Mouse (Mus musculus): ENCODE measurements at regions not wholly inside any gene's neighbourhood (a gene's known extent, or its start where the extent isn't known, plus 50 kb on each side); places are given as distances from the start of the nearest gene placed in this dataset.

- Histone ChIP-seq H3K27me3 (no peaks in the 10 kb centered on the region), H3K4me1 (no peaks in the 10 kb centered on the region), H3K9ac (no peak overlapping the region), H3K9me3 (replicated peaks) (no peaks in the 10 kb centered on the region), H3K4me2 (no peak overlapping the region), H3K27ac (no peak overlapping the region), H3K4me3 (no peak overlapping the region), H3K36me3 (ENCODE audit: poor library complexity, severe bottlenecking) (no peaks in the 10 kb centered on the region)
- 55% methylated on average over 1 of the region's 1 CpGs for WGBS
- ATAC-seq: no peak
Measured at GRCm38 (mm10) chr16:52818976-52819375, 365.1 kb upstream of the Alcam start.

GRCm38 (mm10) chr16:52811219-52811618 lies 357.3 kb upstream of the Alcam start:
- H3K4me1 ChIP-seq: no peaks in the 10 kb centered on the region
- no peaks in the 10 kb centered on the region for H3K27me3 ChIP-seq
- H3K9ac ChIP-seq: no peak overlapping the region
- no peak overlapping the region for H3K4me3 ChIP-seq
- no peaks in the 10 kb centered on the region for H3K9me3 ChIP-seq (replicated peaks)
- WGBS: 72% methylated on average over 3 of the region's 3 CpGs
- H3K4me2 ChIP-seq: no peak overlapping the region
- no peaks in the 10 kb centered on the region for H3K36me3 ChIP-seq (ENCODE audit: poor library complexity, severe bottlenecking)
- H3K27ac ChIP-seq: no peak overlapping the region
- peak; percentile 57; the same call in 1 of the 2 replicates for ATAC-seq

GRCm38 (mm10) chr16:52804365-52804764 lies 350.5 kb upstream of the Alcam start:
- Histone ChIP-seq H3K4me2 (no peak overlapping the region), H3K36me3 (ENCODE audit: poor library complexity, severe bottlenecking) (no peaks in the 10 kb centered on the region), H3K9me3 (replicated peaks) (no peaks in the 10 kb centered on the region)

GRCm38 (mm10) chr16:52799715-52800392 lies 346.0 kb upstream of the Alcam start:
- peak; percentile 55; the same call in 1 of the 2 replicates for ATAC-seq
- H3K27me3 ChIP-seq: no peaks in the 10 kb centered on the region
- H3K36me3 ChIP-seq (ENCODE audit: poor library complexity, severe bottlenecking): no peaks in the 10 kb centered on the region
- H3K27ac ChIP-seq: no peak overlapping the region
- H3K4me1 ChIP-seq: no peaks in the 10 kb centered on the region
- H3K9me3 ChIP-seq (replicated peaks): no peaks in the 10 kb centered on the region
- H3K9ac ChIP-seq: no peak overlapping the region
- H3K4me3 ChIP-seq: no peak overlapping the region
- 46% methylated on average over 4 of the region's 4 CpGs for WGBS
- H3K4me2 ChIP-seq: no peak overlapping the region

More at GRCm38 (mm10) chr16:52804365-52804764, 350.5 kb upstream of the Alcam start:
- Histone ChIP-seq H3K4me3 (no peak overlapping the region), H3K4me1 (no peaks in the 10 kb centered on the region), H3K9ac (no peak overlapping the region), H3K27ac (no peak overlapping the region), H3K27me3 (no peaks in the 10 kb centered on the region)
- no peak for ATAC-seq

GRCm38 (mm10) chr16:52795184-52795583 lies 341.3 kb upstream of the Alcam start:
- H3K36me3 ChIP-seq (ENCODE audit: poor library complexity, severe bottlenecking): no peaks in the 10 kb centered on the region
- no peaks in the 10 kb centered on the region for H3K27me3 ChIP-seq
- H3K4me1 ChIP-seq: no peaks in the 10 kb centered on the region
- no peak overlapping the region for H3K9ac ChIP-seq
- no peak overlapping the region for H3K27ac ChIP-seq
- H3K9me3 ChIP-seq (replicated peaks): no peaks in the 10 kb centered on the region
- no peak overlapping the region for H3K4me3 ChIP-seq
- ATAC-seq: peak; percentile 27; the same call in 1 of the 2 replicates
- WGBS: 85% methylated on average over 1 of the region's 1 CpGs
- H3K4me2 ChIP-seq: no peak overlapping the region

GRCm38 (mm10) chr16:52789946-52790345 lies 336.1 kb upstream of the Alcam start:
- Histone ChIP-seq H3K27ac (no peak overlapping the region), H3K4me3 (no peak overlapping the region), H3K9ac (no peak overlapping the region), H3K4me1 (no peaks in the 10 kb centered on the region), H3K27me3 (no peaks in the 10 kb centered on the region), H3K9me3 (replicated peaks) (no peaks in the 10 kb centered on the region), H3K36me3 (ENCODE audit: poor library complexity, severe bottlenecking) (no peaks in the 10 kb centered on the region), H3K4me2 (no peak overlapping the region)
- ATAC-seq: peak; percentile 72; the same call in 1 of the 2 replicates
- 47% methylated on average over 1 of the region's 1 CpGs for WGBS

GRCm38 (mm10) chr16:52747744-52748143 lies 293.9 kb upstream of the Alcam start:
- no peaks in the 10 kb centered on the region for H3K9me3 ChIP-seq (replicated peaks)
- 93% methylated on average over 3 of the region's 3 CpGs for WGBS
- no peaks in the 10 kb centered on the region for H3K36me3 ChIP-seq (ENCODE audit: poor library complexity, severe bottlenecking)
- ATAC-seq: no peak
- no peaks in the 10 kb centered on the region for H3K27me3 ChIP-seq
- H3K4me3 ChIP-seq: no peak overlapping the region
- H3K9ac ChIP-seq: no peak overlapping the region
- no peak overlapping the region for H3K27ac ChIP-seq
- no peaks in the 10 kb centered on the region for H3K4me1 ChIP-seq
- H3K4me2 ChIP-seq: no peak overlapping the region

- no peaks in the 10 kb centered on the region for H3K4me1 ChIP-seq
Measured at GRCm38 (mm10) chr16:52746186-52746585, 292.3 kb upstream of the Alcam start.

GRCm38 (mm10) chr16:52744720-52745119 lies 290.8 kb upstream of the Alcam start:
- no peaks in the 10 kb centered on the region for H3K4me1 ChIP-seq
- no peak overlapping the region for H3K4me2 ChIP-seq
- WGBS: 81% methylated on average over 5 of the region's 5 CpGs
- ATAC-seq: no peak
- no peak overlapping the region for H3K27ac ChIP-seq
- H3K4me3 ChIP-seq: no peak overlapping the region
- no peaks in the 10 kb centered on the region for H3K27me3 ChIP-seq
- no peaks in the 10 kb centered on the region for H3K9me3 ChIP-seq (replicated peaks)
- no peak overlapping the region for H3K9ac ChIP-seq
- no peaks in the 10 kb centered on the region for H3K36me3 ChIP-seq (ENCODE audit: poor library complexity, severe bottlenecking)

More at GRCm38 (mm10) chr16:52746186-52746585, 292.3 kb upstream of the Alcam start:
- Histone ChIP-seq H3K9me3 (replicated peaks) (no peaks in the 10 kb centered on the region), H3K4me3 (no peak overlapping the region), H3K36me3 (ENCODE audit: poor library complexity, severe bottlenecking) (no peaks in the 10 kb centered on the region), H3K9ac (no peak overlapping the region), H3K27me3 (no peaks in the 10 kb centered on the region), H3K4me2 (no peak overlapping the region), H3K27ac (no peak overlapping the region)
- WGBS: 57% methylated on average over 3 of the region's 3 CpGs
- no peak for ATAC-seq

GRCm38 (mm10) chr16:52742166-52742565 lies 288.3 kb upstream of the Alcam start:
- Histone ChIP-seq H3K9me3 (replicated peaks) (no peaks in the 10 kb centered on the region), H3K27ac (no peak overlapping the region), H3K4me3 (no peak overlapping the region), H3K27me3 (no peaks in the 10 kb centered on the region), H3K4me2 (no peak overlapping the region), H3K9ac (no peak overlapping the region), H3K4me1 (no peaks in the 10 kb centered on the region), H3K36me3 (ENCODE audit: poor library complexity, severe bottlenecking) (no peaks in the 10 kb centered on the region)
- ATAC-seq: no peak
- WGBS: 71% methylated on average over 3 of the region's 3 CpGs

GRCm38 (mm10) chr16:52726120-52726844 lies 272.4 kb upstream of the Alcam start:
- Histone ChIP-seq H3K4me3 (no peak overlapping the region), H3K4me1 (no peaks in the 10 kb centered on the region), H3K36me3 (ENCODE audit: poor library complexity, severe bottlenecking) (no peaks in the 10 kb centered on the region), H3K27ac (no peak overlapping the region), H3K9me3 (replicated peaks) (no peaks in the 10 kb centered on the region), H3K27me3 (no peaks in the 10 kb centered on the region), H3K4me2 (no peak overlapping the region), H3K9ac (no peak overlapping the region)
- ATAC-seq: no peak
- 92% methylated on average over 3 of the region's 3 CpGs for WGBS

- WGBS: 94% methylated on average over 1 of the region's 1 CpGs
- Histone ChIP-seq H3K27me3 (no peaks in the 10 kb centered on the region), H3K9me3 (replicated peaks) (no peaks in the 10 kb centered on the region), H3K27ac (no peak overlapping the region), H3K4me1 (no peaks in the 10 kb centered on the region), H3K4me2 (no peak overlapping the region), H3K36me3 (ENCODE audit: poor library complexity, severe bottlenecking) (no peaks in the 10 kb centered on the region), H3K9ac (no peak overlapping the region), H3K4me3 (no peak overlapping the region)
- ATAC-seq: no peak
Measured at GRCm38 (mm10) chr16:52718231-52718932, 264.5 kb upstream of the Alcam start.

All from forebrain, embryonic 13.5 days (tissue).